In genomic region chr2:173249386-173249785, GRCm38 (mm10) we compare ENCODE assay signal across 22 mouse cellular contexts. TPM values are rescaled to one million over a fixed set of nuclear protein-coding genes. Genes with fewer than 3 reads are reported as not detected.
DNase-seq lines count a peak whose midpoint lies in the region; ATAC-seq and TF ChIP-seq lines count a peak whose summit lies in the region.
"Had no signal": no experiment of that assay in that cellular context is flagged by ENCODE, and none has a peak within 500 bp of the region (broad histone marks: within the 10 kb centered on the region; RNA-seq: fewer than 3 reads in every experiment).

No protein-coding gene starts in this region.

- peak; percentile 45 for ATAC-seq in frontal cortex, adult (ENCODE audit: low TSS enrichment)
- ATAC-seq: intestine, postnatal 0 days; liver, embryonic 12.5 days; midbrain, embryonic 13.5 days had no signal

- no peak for DNase-seq in frontal cortex, postnatal 14 days (ENCODE audit: low spot score in 2 of 2)
- no peak for DNase-seq in left cerebral cortex, adult 2 months (ENCODE audit: extremely low spot score in 1 of 2, low spot score in 2 of 2)
- DNase-seq in left cerebral cortex, adult 8-10 months (ENCODE audit: low spot score in 2 of 2), result no peak
- DNase-seq in right cerebral cortex, postnatal 14 days, result peak; percentile 40
- no peak for DNase-seq in right cerebral cortex, postnatal 4 days
- DNase-seq in spleen, postnatal 36 days (ENCODE audit: low spot score in 2 of 2), result no peak
- no peak for DNase-seq in spleen, postnatal 14 days (ENCODE audit: low spot score in 2 of 2)
- DNase-seq: adrenal gland, postnatal 36 days; B cell, adult 2 months; cerebellum, adult 8-10 months; lung, embryonic 14.5 days; thymus, postnatal 25 days had no signal

- H3K27ac ChIP-seq in left cerebral cortex, adult 2 months, result peak overlapping the region; percentile 55
- H3K27ac ChIP-seq: embryonic facial prominence, embryonic 12.5 days; hindbrain, embryonic 14.5 days; limb, embryonic 12.5 days; liver, embryonic 12.5 days; midbrain, embryonic 13.5 days; neural tube, embryonic 15.5 days had no signal

- intact Hi-C loops in left cerebral cortex, adult 2 months (cut with DNase I), result no loop called here

- no peak overlapping the region for H3K4me3 ChIP-seq in left cerebral cortex, adult 2 months
- H3K4me3 ChIP-seq: embryonic facial prominence, embryonic 12.5 days; erythroblast, embryonic 14.5 days; limb, embryonic 12.5 days; liver, embryonic 12.5 days; midbrain, embryonic 13.5 days; neural tube, embryonic 15.5 days had no signal

- no peak for TF ChIP-seq CTCF in left cerebral cortex, adult 2 months (IDR thresholded peaks at IDR 0.05)

RNA-seq across cellular contexts. Expression of gene Pmepa1, which starts 26.9 kb away (rescaled TPM):
- total RNA-seq in left cerebral cortex, adult 2 months (2021), result 10 to 100 TPM; 53.4 to 58.5 TPM
- total RNA-seq in left cerebral cortex, adult 8-10 months (2022), result 10 to 100 TPM; 34.3 to 67.8 (median 49.6) TPM

RNA-seq across cellular contexts. Expression of gene Zbp1, which starts 30.7 kb away (rescaled TPM):
- under 1 TPM in 1 of 2 experiments, not detected in 1; 0.36 TPM for total RNA-seq in left cerebral cortex, adult 2 months (2021)
- total RNA-seq in left cerebral cortex, adult 8-10 months (2022), result 1 to 10 TPM in 2 of 4 experiments, not detected in 2; 1.4 to 1.7 TPM
- total RNA-seq: layer of hippocampus, postnatal 14 days had no signal
